Mouse (Mus musculus): Measurements from ENCODE around the gene Srsf4.

DNA sequence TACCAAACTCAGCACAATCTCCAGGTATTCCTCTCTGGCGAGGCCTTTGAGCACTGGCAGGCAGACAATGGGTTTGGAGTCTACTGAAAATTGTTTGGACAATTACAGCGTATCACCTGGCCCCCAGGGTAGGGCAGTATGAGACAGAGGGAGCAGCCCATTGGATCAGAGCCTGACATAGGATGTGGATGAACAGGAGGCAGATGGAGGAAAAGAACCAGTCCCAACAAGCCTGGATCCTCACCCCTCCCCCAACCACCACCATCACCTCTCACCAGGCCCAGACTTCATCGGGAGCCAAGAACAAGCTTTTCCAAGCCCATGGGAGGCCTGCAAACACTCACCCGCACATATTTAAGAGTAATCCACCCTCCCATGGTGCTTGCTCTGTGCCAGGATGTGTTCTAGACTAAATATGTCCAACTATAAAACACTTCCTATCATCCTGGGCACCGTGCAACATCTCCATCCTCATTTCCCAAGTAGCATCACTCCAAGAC is 41.8 kb upstream of the Srsf4 start:
- TF ChIP-seq CTCF (IDR thresholded peaks at IDR 0.05; ENCODE audit: low read depth, low read length) (no peak), GATA1 (IDR thresholded peaks at IDR 0.05; ENCODE audit: borderline replicate concordance, low read length) (no peak), POLR2AphosphoS5 (IDR thresholded peaks at IDR 0.05; ENCODE audit: insufficient replicate concordance, low read depth, low read length) (no peak)

Measured in G1E (cell line).